Mouse (Mus musculus): Measurements from ENCODE around the gene Tom1l2. TPM values are rescaled to one million over a fixed set of nuclear protein-coding genes. Genes with fewer than 3 reads are reported as not detected.

Gene Tom1l2
- polyA plus RNA-seq, 1 experiment from 2014 or later: 19.5 TPM

GRCm38 (mm10) chr11:60293683-60294629, 58.7 kb downstream of the Tom1l2 start:
- DNase-seq (ENCODE audit: low spot score) (peak; percentile 73), ATAC-seq (replicated peaks; ENCODE audit: low FRiP score) (peak; percentile 85)
- H3K9ac ChIP-seq (ENCODE audit: low read length): peak overlapping the region; percentile 5; the same call in 1 of the 2 replicates
- no peaks in the 10 kb centered on the region for H3K9me3 ChIP-seq (ENCODE audit: control insufficient read depth, low read length)
- peaks cover 41% of the 10 kb centered on the region for H3K4me1 ChIP-seq (replicated peaks; ENCODE audit: control insufficient read depth, insufficient read depth, low read length)
- H3K4me3 ChIP-seq (ENCODE audit: low read depth, low read length): no peak overlapping the region
- 33% methylated on average over 6 of the region's 6 CpGs for WGBS
- H3K27ac ChIP-seq (ENCODE audit: low read depth, low read length): peak overlapping the region; percentile 89
- 0 out of 2 replicates have a peak overlapping the region, but pooled peaks have one; percentile 21 for H3K4me2 ChIP-seq (ENCODE audit: low read depth, low read length, severe bottlenecking)
- H3K27me3 ChIP-seq (ENCODE audit: control insufficient read depth, insufficient read depth, low read length): no peaks in the 10 kb centered on the region
- no peaks in the 10 kb centered on the region for H3K36me3 ChIP-seq (ENCODE audit: control insufficient read depth, insufficient read depth, low read length)

- peak; percentile 67 for DNase-seq (ENCODE audit: low spot score)
- no peaks in the 10 kb centered on the region for H3K36me3 ChIP-seq (ENCODE audit: control insufficient read depth, insufficient read depth, low read length)
- H3K9me3 ChIP-seq (ENCODE audit: control insufficient read depth, low read length): no peaks in the 10 kb centered on the region
- WGBS: 39% methylated on average over 2 of the region's 2 CpGs
- no peak overlapping the region; the same call in 1 of the 2 replicates for H3K9ac ChIP-seq (ENCODE audit: low read length)
- peak overlapping the region; percentile 89; the same call in 1 of the 2 replicates for H3K27ac ChIP-seq (ENCODE audit: low read depth, low read length)
- no peak overlapping the region for H3K4me3 ChIP-seq (ENCODE audit: low read depth, low read length)
- ATAC-seq (replicated peaks; ENCODE audit: low FRiP score): peak; percentile 56; the same call in 1 of the 2 replicates
- H3K27me3 ChIP-seq (ENCODE audit: control insufficient read depth, insufficient read depth, low read length): no peaks in the 10 kb centered on the region
- H3K4me1 ChIP-seq (replicated peaks; ENCODE audit: control insufficient read depth, insufficient read depth, low read length): peaks cover 41% of the 10 kb centered on the region
- no peak overlapping the region for H3K4me2 ChIP-seq (ENCODE audit: low read depth, low read length, severe bottlenecking)
These were observed 60.0 kb downstream of the Tom1l2 start for GRCm38 (mm10) chr11:60292718-60293117.

GRCm38 (mm10) chr11:60288980-60289379, 63.7 kb downstream of the Tom1l2 start:
- no peak for DNase-seq (ENCODE audit: low spot score)
- H3K4me2 ChIP-seq (ENCODE audit: low read depth, low read length, severe bottlenecking): no peak overlapping the region
- H3K9me3 ChIP-seq (ENCODE audit: control insufficient read depth, low read length): no peaks in the 10 kb centered on the region
- 71% methylated on average over 5 of the region's 5 CpGs for WGBS
- no peak overlapping the region for H3K4me3 ChIP-seq (ENCODE audit: low read depth, low read length)
- peaks cover 18% of the 10 kb centered on the region; the same call in 1 of the 2 replicates for H3K4me1 ChIP-seq (replicated peaks; ENCODE audit: control insufficient read depth, insufficient read depth, low read length)
- no peaks in the 10 kb centered on the region for H3K27me3 ChIP-seq (ENCODE audit: control insufficient read depth, insufficient read depth, low read length)
- no peaks in the 10 kb centered on the region for H3K36me3 ChIP-seq (ENCODE audit: control insufficient read depth, insufficient read depth, low read length)
- H3K9ac ChIP-seq (ENCODE audit: low read length): no peak overlapping the region
- ATAC-seq (replicated peaks; ENCODE audit: low FRiP score): no peak
- H3K27ac ChIP-seq (ENCODE audit: low read depth, low read length): no peak overlapping the region

- Histone ChIP-seq H3K4me2 (ENCODE audit: low read depth, low read length, severe bottlenecking) (no peak overlapping the region), H3K9ac (ENCODE audit: low read length) (no peak overlapping the region), H3K9me3 (ENCODE audit: control insufficient read depth, low read length) (no peaks in the 10 kb centered on the region), H3K4me3 (ENCODE audit: low read depth, low read length) (no peak overlapping the region), H3K4me1 (replicated peaks; ENCODE audit: control insufficient read depth, insufficient read depth, low read length) (peaks cover 3% of the 10 kb centered on the region; the same call in 1 of the 2 replicates), H3K27me3 (ENCODE audit: control insufficient read depth, insufficient read depth, low read length) (no peaks in the 10 kb centered on the region), H3K36me3 (ENCODE audit: control insufficient read depth, insufficient read depth, low read length) (no peaks in the 10 kb centered on the region), H3K27ac (ENCODE audit: low read depth, low read length) (no peak overlapping the region)
- ATAC-seq (replicated peaks; ENCODE audit: low FRiP score): no peak
- 67% methylated on average over 4 of the region's 4 CpGs for WGBS
- no peak for DNase-seq (ENCODE audit: low spot score)
These were observed 66.4 kb downstream of the Tom1l2 start for GRCm38 (mm10) chr11:60286311-60286710.

- no peaks in the 10 kb centered on the region for H3K9me3 ChIP-seq (ENCODE audit: control insufficient read depth, low read length)
- H3K36me3 ChIP-seq (ENCODE audit: control insufficient read depth, insufficient read depth, low read length): no peaks in the 10 kb centered on the region
- H3K4me1 ChIP-seq (replicated peaks; ENCODE audit: control insufficient read depth, insufficient read depth, low read length): no peaks in the 10 kb centered on the region
- DNase-seq (ENCODE audit: low spot score) (no peak), ATAC-seq (replicated peaks; ENCODE audit: low FRiP score) (no peak)
- no peak overlapping the region for H3K4me3 ChIP-seq (ENCODE audit: low read depth, low read length)
- no peak overlapping the region for H3K27ac ChIP-seq (ENCODE audit: low read depth, low read length)
- H3K9ac ChIP-seq (ENCODE audit: low read length): no peak overlapping the region
- no peaks in the 10 kb centered on the region for H3K27me3 ChIP-seq (ENCODE audit: control insufficient read depth, insufficient read depth, low read length)
- 77% methylated on average over 11 of the region's 11 CpGs for WGBS
- no peak overlapping the region for H3K4me2 ChIP-seq (ENCODE audit: low read depth, low read length, severe bottlenecking)
These were observed 72.0 kb downstream of the Tom1l2 start for GRCm38 (mm10) chr11:60280429-60281414.

GRCm38 (mm10) chr11:60279483-60279882, 73.2 kb downstream of the Tom1l2 start:
- DNase-seq (ENCODE audit: low spot score): no peak

GRCm38 (mm10) chr11:60277771-60278170, 74.9 kb downstream of the Tom1l2 start:
- H3K36me3 ChIP-seq (ENCODE audit: control insufficient read depth, insufficient read depth, low read length): no peaks in the 10 kb centered on the region
- H3K4me2 ChIP-seq (ENCODE audit: low read depth, low read length, severe bottlenecking): no peak overlapping the region
- H3K4me1 ChIP-seq (replicated peaks; ENCODE audit: control insufficient read depth, insufficient read depth, low read length): no peaks in the 10 kb centered on the region
- DNase-seq (ENCODE audit: low spot score) (no peak), ATAC-seq (replicated peaks; ENCODE audit: low FRiP score) (no peak)
- H3K27me3 ChIP-seq (ENCODE audit: control insufficient read depth, insufficient read depth, low read length): no peaks in the 10 kb centered on the region
- H3K9me3 ChIP-seq (ENCODE audit: control insufficient read depth, low read length): no peaks in the 10 kb centered on the region
- WGBS: 84% methylated on average over 5 of the region's 5 CpGs
- H3K4me3 ChIP-seq (ENCODE audit: low read depth, low read length): no peak overlapping the region
- H3K27ac ChIP-seq (ENCODE audit: low read depth, low read length): no peak overlapping the region
- no peak overlapping the region for H3K9ac ChIP-seq (ENCODE audit: low read length)

More at GRCm38 (mm10) chr11:60279483-60279882, 73.2 kb downstream of the Tom1l2 start:
- Histone ChIP-seq H3K27ac (ENCODE audit: low read depth, low read length) (no peak overlapping the region), H3K9me3 (ENCODE audit: control insufficient read depth, low read length) (no peaks in the 10 kb centered on the region), H3K9ac (ENCODE audit: low read length) (no peak overlapping the region), H3K36me3 (ENCODE audit: control insufficient read depth, insufficient read depth, low read length) (no peaks in the 10 kb centered on the region), H3K4me2 (ENCODE audit: low read depth, low read length, severe bottlenecking) (no peak overlapping the region), H3K27me3 (ENCODE audit: control insufficient read depth, insufficient read depth, low read length) (no peaks in the 10 kb centered on the region), H3K4me3 (ENCODE audit: low read depth, low read length) (no peak overlapping the region), H3K4me1 (replicated peaks; ENCODE audit: control insufficient read depth, insufficient read depth, low read length) (no peaks in the 10 kb centered on the region)
- 82% methylated on average over 5 of the region's 5 CpGs for WGBS
- ATAC-seq (replicated peaks; ENCODE audit: low FRiP score): no peak

- no peaks in the 10 kb centered on the region for H3K27me3 ChIP-seq (ENCODE audit: control insufficient read depth, insufficient read depth, low read length)
- H3K36me3 ChIP-seq (ENCODE audit: control insufficient read depth, insufficient read depth, low read length): no peaks in the 10 kb centered on the region
- DNase-seq (ENCODE audit: low spot score) (no peak), ATAC-seq (replicated peaks; ENCODE audit: low FRiP score) (no peak)
- no peak overlapping the region for H3K4me2 ChIP-seq (ENCODE audit: low read depth, low read length, severe bottlenecking)
- 74% methylated on average over 8 of the region's 8 CpGs for WGBS
- no peaks in the 10 kb centered on the region for H3K4me1 ChIP-seq (replicated peaks; ENCODE audit: control insufficient read depth, insufficient read depth, low read length)
- no peak overlapping the region for H3K9ac ChIP-seq (ENCODE audit: low read length)
- no peaks in the 10 kb centered on the region for H3K9me3 ChIP-seq (ENCODE audit: control insufficient read depth, low read length)
- H3K4me3 ChIP-seq (ENCODE audit: low read depth, low read length): no peak overlapping the region
- no peak overlapping the region for H3K27ac ChIP-seq (ENCODE audit: low read depth, low read length)
These were observed 75.5 kb downstream of the Tom1l2 start for GRCm38 (mm10) chr11:60277164-60277740.

All from forebrain, embryonic 11.5 days (tissue).